Mouse (Mus musculus): ENCODE data around the gene Gsg1l. TPM values are rescaled to one million over a fixed set of nuclear protein-coding genes. Genes with fewer than 3 reads are reported as not detected.
A peak's percentile ranks its signal among the peaks of the same experiment; 100 is the strongest.

The Gsg1l gene
- polyA plus RNA-seq, 1 experiment from 2014 or later = 1.9 TPM

DNA sequence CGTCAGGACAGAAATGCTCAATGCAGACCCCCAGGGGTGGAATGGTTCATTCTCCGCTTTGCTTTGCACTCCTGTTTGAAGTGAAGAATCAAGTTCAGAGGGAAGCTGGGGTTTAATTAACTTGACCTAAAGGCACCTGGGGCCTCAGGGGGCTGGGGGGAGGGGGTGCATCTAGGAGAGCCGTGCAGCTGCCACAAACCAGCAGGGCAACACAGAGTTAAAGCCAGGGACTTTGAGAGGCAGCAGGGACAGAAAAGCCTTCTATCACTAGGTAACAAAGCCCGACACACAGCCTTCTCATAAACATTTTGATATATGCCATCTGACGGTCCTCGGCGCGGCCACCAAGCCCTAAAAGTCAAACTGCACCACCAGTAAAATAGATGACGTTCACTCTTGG, 62.9 kb downstream of the Gsg1l start:
- Histone ChIP-seq H3K9ac (no peak overlapping the region), H3K4me3 (replicated peaks) (no peak overlapping the region), H3K4me1 (peaks cover 17% of the 10 kb centered on the region), H3K36me3 (replicated peaks) (no peaks in the 10 kb centered on the region), H3K27ac (0 out of 2 replicates have a peak overlapping the region, but pooled peaks have one; percentile 37), H3K9me3 (no peaks in the 10 kb centered on the region), H3K27me3 (peaks cover 15% of the 10 kb centered on the region; the same call in 1 of the 2 replicates), H3K4me2 (no peak overlapping the region)
- 28% methylated on average over 9 of the region's 9 CpGs for WGBS
- no peak for ATAC-seq (ENCODE audit: low FRiP score)

DNA sequence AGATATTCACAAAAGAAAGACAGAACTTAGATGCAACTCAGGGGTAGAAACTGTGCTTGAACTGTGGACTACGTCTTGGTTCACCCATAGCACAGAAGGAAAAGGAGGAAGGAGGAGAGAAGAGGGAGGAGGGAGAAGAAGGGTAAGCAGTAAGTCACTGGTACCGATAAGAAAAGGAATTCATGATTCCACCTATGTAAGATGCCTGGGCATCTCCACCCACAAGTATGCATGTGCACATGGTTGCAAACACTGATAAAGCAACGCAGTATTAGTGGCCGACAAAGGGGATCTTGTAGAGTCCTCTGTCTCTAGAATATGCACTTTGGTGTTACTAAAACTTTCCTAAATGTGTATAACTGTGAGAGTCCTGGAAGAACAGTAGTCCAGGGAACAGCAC, 64.8 kb downstream of the Gsg1l start:
- no peak overlapping the region for H3K27ac ChIP-seq
- peaks cover 26% of the 10 kb centered on the region for H3K4me1 ChIP-seq
- 93% methylated on average over 4 of the region's 4 CpGs for WGBS
- peaks cover 28% of the 10 kb centered on the region for H3K27me3 ChIP-seq
- H3K9me3 ChIP-seq = no peaks in the 10 kb centered on the region
- no peak overlapping the region for H3K4me2 ChIP-seq
- H3K4me3 ChIP-seq (replicated peaks) = no peak overlapping the region
- H3K36me3 ChIP-seq (replicated peaks) = no peaks in the 10 kb centered on the region
- ATAC-seq (ENCODE audit: low FRiP score) = no peak
- H3K9ac ChIP-seq = no peak overlapping the region

DNA sequence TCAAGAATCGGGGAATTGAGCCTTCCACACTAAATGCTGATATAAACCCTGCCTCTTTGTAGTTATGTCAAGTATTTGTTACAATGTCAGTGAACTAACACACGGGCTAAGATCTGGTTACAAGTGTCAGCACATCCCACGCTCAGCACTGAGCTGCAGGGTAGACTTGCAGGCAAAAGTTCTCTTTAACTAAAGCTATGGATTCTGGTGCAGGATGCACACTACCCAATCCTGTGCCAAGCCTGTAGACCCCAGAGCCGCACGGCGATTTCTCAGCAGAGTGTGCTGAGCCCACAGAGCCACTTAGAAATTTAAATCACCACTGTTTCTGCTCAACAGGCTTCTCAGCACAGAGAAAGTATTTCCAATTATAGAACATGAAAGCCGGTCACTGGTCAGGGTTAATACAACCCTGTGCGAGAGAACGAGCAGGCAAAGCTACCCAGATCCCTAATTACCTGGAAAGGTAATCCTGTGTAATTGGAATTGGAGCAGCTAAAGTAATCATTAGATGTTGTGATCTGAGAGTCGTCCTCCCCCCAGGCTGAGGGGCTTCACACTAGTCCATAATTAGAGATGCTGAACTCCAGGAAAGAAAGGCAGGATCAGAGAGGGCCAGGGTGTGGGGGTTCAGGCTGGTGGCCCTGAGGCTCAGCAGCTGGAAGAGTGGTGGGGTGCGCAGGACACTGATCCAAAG, 69.7 kb downstream of the Gsg1l start:
- no peaks in the 10 kb centered on the region for H3K36me3 ChIP-seq (replicated peaks)

DNA sequence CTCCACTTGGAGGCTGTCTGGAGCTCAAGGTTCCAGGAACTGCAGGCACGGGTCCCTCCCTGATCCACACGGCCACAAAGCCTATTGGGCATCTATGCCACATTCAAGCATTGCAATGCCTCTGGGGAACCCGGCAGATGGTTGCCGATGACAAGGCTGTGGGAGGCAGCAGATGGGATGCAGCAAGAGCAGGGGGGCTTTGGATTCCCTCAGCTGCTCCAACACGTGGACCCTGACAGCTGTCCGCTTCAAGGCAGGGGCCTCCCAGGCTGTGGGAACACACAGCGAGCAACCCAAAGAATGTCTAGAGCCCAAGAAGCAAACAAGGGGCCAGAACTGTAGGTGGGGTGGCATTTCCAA, 73.4 kb downstream of the Gsg1l start:
- no peak overlapping the region for H3K27ac ChIP-seq
- H3K9me3 ChIP-seq = no peaks in the 10 kb centered on the region
- 71% methylated on average over 7 of the region's 7 CpGs for WGBS
- peaks cover 66% of the 10 kb centered on the region for H3K4me1 ChIP-seq
- H3K27me3 ChIP-seq = peaks cover 49% of the 10 kb centered on the region
- ATAC-seq (ENCODE audit: low FRiP score) = peak; percentile 62
- no peak overlapping the region for H3K4me3 ChIP-seq (replicated peaks)
- no peak overlapping the region for H3K4me2 ChIP-seq
- no peak overlapping the region for H3K9ac ChIP-seq
- H3K36me3 ChIP-seq (replicated peaks) = no peaks in the 10 kb centered on the region

More for the DNA sequence above, 69.7 kb downstream of the Gsg1l start:
- H3K4me1 ChIP-seq = peaks cover 52% of the 10 kb centered on the region
- 16% methylated on average over 11 of the region's 11 CpGs for WGBS
- ATAC-seq (ENCODE audit: low FRiP score) = peak; percentile 51
- H3K27me3 ChIP-seq = peaks cover 51% of the 10 kb centered on the region
- no peak overlapping the region for H3K9ac ChIP-seq
- H3K9me3 ChIP-seq = no peaks in the 10 kb centered on the region
- H3K4me2 ChIP-seq = 0 out of 2 replicates have a peak overlapping the region, but pooled peaks have one; percentile 1
- peak overlapping the region; percentile 69 for H3K27ac ChIP-seq
- no peak overlapping the region for H3K4me3 ChIP-seq (replicated peaks)

DNA sequence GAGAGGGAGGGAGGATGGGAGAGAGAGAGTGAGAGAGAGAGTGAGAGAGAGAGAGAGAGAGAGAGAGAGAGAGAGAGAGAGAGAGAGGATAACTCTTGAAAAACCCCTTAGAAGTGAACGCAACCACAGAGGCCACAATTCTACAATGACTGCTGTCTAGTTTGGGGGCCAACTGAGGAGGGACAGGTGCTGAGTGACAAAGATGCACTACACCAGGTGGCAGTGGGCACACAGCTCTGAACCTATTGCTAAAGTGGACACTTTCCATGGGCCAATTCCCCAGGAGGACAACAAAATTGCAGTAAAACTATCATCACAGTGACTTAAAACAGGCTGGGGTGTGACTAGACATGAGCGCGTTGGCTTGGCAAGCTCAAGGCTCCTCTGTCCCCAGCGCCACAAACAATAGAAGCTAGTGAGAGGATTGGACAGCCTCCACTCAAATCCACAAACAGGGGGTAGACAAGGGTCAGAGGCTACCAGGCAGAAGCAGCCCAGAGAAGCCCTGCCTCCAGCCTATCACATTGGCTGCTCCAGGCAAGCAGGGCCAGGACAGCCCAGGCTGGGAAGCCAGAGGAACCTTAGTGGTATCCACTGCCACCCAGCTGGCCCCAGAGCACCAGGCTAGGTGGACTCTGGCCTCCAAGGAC, 73.9 kb downstream of the Gsg1l start:
- WGBS = 76% methylated on average over 4 of the region's 4 CpGs
- H3K36me3 ChIP-seq (replicated peaks) = no peaks in the 10 kb centered on the region

DNA sequence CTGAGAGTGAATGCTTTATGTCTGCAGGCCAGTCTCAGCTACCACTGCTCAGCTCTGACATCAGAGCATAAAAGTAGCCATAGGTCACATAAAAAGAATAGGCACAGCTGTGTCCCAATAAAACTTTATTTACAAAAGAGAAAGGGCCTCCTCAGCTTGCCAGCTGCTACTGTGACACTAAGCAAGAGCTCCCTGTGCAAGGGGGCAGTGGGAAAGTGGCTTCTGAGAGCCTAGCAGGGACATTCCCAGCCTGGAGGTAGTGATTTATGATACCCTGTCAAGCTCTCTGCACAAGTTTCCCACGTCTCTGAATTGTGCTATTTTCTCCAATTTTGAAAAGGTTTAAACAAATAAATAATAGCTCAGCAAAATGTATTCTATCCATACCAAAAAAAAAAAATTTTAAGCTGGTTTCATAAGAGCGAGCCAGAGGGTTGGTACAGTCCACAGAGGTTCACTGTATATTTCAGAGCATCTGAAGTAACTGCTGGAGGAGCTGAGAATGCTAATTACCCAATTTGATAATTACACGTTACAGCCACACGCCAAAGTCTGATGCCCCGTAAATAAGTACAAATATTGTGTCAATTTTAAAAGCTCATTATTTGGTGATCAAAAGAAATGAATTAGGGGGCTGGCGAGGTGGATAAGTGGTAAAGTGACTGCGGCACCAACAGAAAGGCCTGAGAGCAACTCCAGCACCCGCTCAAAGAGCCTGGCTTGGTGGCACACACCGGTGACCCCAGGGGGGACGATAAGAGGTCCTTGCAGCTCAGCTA, 74.9 kb downstream of the Gsg1l start:
- H3K9ac ChIP-seq = no peak overlapping the region
- H3K4me3 ChIP-seq (replicated peaks) = no peak overlapping the region
- H3K4me2 ChIP-seq = no peak overlapping the region
- peaks cover 51% of the 10 kb centered on the region for H3K27me3 ChIP-seq
- no peaks in the 10 kb centered on the region for H3K36me3 ChIP-seq (replicated peaks)
- WGBS = 45% methylated on average over 10 of the region's 10 CpGs
- no peak for ATAC-seq (ENCODE audit: low FRiP score)
- peaks cover 57% of the 10 kb centered on the region for H3K4me1 ChIP-seq
- no peak overlapping the region for H3K27ac ChIP-seq
- H3K9me3 ChIP-seq = no peaks in the 10 kb centered on the region

More for the DNA sequence above, 73.9 kb downstream of the Gsg1l start:
- no peaks in the 10 kb centered on the region for H3K9me3 ChIP-seq
- no peak overlapping the region for H3K4me3 ChIP-seq (replicated peaks)
- no peak overlapping the region for H3K4me2 ChIP-seq
- peaks cover 50% of the 10 kb centered on the region for H3K27me3 ChIP-seq
- H3K9ac ChIP-seq = no peak overlapping the region
- 0 out of 2 replicates have a peak overlapping the region, but pooled peaks have one; percentile 0 for H3K27ac ChIP-seq
- peaks cover 66% of the 10 kb centered on the region for H3K4me1 ChIP-seq
- peak; percentile 10; the same call in 1 of the 2 replicates for ATAC-seq (ENCODE audit: low FRiP score)

DNA sequence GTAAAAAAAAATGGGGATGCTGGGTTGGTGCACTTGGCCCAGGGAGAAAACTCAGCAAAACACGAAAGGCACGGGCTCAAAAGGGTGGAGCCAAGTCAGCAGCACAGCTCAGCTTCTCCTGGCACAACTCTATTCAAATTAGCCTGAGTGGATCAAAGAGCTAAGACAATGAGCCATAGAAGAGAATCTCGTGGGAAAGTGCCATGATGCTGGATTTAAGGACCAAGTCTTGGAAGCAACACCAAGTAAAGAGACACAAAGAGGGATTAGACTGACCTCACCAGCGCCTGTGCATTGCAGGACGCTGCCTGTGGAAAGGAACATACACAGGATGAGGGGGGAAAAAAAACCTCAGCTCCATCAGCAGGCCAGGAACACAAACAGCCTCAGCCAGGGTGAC, 76.9 kb downstream of the Gsg1l start:
- H3K27me3 ChIP-seq = peaks cover 56% of the 10 kb centered on the region
- no peak overlapping the region for H3K9ac ChIP-seq
- peak; percentile 24 for ATAC-seq (ENCODE audit: low FRiP score)
- no peaks in the 10 kb centered on the region for H3K9me3 ChIP-seq
- no peaks in the 10 kb centered on the region for H3K36me3 ChIP-seq (replicated peaks)
- peaks cover 52% of the 10 kb centered on the region for H3K4me1 ChIP-seq
- H3K4me2 ChIP-seq = no peak overlapping the region
- H3K27ac ChIP-seq = peak overlapping the region; percentile 56
- H3K4me3 ChIP-seq (replicated peaks) = no peak overlapping the region
- 12% methylated on average over 5 of the region's 5 CpGs for WGBS

DNA sequence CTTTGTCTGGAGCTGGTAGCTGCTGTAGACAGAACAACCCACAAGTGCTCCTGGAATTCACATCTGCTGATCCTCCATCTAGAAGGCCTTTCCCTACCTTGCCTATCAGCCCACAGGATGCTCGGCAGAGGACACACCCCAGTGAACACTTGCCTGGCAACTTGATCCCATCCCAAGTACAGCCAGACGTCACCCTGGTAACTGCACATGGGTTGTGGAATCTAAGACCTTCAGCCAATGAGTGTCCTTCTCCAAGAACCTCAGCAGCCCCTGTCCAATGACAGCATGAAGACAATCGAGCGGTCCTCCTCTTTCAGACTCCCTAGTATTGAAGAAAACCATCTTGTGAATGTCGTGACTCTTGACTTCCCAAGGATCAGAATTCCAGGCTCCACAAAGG, 80.5 kb downstream of the Gsg1l start:
- H3K4me2 ChIP-seq = no peak overlapping the region
- ATAC-seq (ENCODE audit: low FRiP score) = no peak
- H3K36me3 ChIP-seq (replicated peaks) = no peaks in the 10 kb centered on the region
- H3K4me3 ChIP-seq (replicated peaks) = no peak overlapping the region
- H3K27ac ChIP-seq = no peak overlapping the region
- H3K27me3 ChIP-seq = peaks cover 54% of the 10 kb centered on the region
- H3K9me3 ChIP-seq = no peaks in the 10 kb centered on the region
- no peak overlapping the region for H3K9ac ChIP-seq
- peaks cover 22% of the 10 kb centered on the region for H3K4me1 ChIP-seq
- 68% methylated on average over 5 of the region's 5 CpGs for WGBS

DNA sequence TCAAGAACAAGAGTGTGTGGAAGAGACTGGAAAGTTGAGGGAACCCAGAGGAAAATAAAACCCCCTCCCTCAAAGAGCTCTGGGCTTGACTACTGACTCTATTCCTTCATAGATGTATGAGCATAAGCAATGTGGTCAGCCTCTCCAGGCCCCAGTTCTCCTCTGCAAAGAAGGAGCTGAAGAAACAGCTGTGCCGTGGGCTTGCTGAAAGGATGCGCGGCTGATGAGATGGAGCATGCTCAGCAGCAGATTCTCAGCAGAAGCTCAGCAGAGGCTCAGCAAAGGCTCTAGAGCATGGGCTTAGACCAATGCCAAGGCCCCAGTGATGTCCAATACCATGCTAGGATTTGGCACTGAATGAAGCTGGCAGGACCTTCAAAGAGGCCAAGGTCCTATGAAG, 82.3 kb downstream of the Gsg1l start:
- WGBS = 95% methylated on average over 3 of the region's 3 CpGs
- ATAC-seq (ENCODE audit: low FRiP score) = no peak
- Histone ChIP-seq H3K27ac (no peak overlapping the region), H3K9me3 (no peaks in the 10 kb centered on the region), H3K27me3 (peaks cover 54% of the 10 kb centered on the region), H3K4me3 (replicated peaks) (no peak overlapping the region), H3K36me3 (replicated peaks) (no peaks in the 10 kb centered on the region), H3K9ac (no peak overlapping the region), H3K4me1 (peaks cover 11% of the 10 kb centered on the region), H3K4me2 (no peak overlapping the region)

DNA sequence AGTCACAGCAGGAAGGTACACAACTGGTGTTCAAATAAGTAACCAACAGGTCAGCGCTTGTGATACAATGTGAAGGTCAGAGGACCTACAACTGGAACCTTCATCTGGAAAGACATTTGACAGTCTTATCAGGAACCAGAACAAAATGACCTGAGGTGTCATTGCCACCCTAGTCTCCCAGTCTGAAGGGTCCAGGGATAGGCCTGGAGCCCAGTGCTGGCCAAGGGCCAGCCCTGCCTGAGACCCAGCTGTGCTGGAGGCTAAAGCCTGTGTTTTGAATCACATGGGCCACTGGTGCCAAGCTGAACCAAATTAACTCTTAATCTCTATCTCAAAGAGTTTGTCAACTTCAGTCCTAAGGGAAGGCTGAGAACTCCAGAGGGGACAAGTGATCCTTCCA, 86.1 kb downstream of the Gsg1l start:
- Histone ChIP-seq H3K4me1 (peaks cover 8% of the 10 kb centered on the region), H3K4me3 (replicated peaks) (no peak overlapping the region), H3K27me3 (peaks cover 20% of the 10 kb centered on the region), H3K36me3 (replicated peaks) (no peaks in the 10 kb centered on the region), H3K9ac (no peak overlapping the region), H3K27ac (no peak overlapping the region), H3K4me2 (no peak overlapping the region), H3K9me3 (no peaks in the 10 kb centered on the region)
- 96% methylated on average over 1 of the region's 1 CpGs for WGBS
- no peak for ATAC-seq (ENCODE audit: low FRiP score)

DNA sequence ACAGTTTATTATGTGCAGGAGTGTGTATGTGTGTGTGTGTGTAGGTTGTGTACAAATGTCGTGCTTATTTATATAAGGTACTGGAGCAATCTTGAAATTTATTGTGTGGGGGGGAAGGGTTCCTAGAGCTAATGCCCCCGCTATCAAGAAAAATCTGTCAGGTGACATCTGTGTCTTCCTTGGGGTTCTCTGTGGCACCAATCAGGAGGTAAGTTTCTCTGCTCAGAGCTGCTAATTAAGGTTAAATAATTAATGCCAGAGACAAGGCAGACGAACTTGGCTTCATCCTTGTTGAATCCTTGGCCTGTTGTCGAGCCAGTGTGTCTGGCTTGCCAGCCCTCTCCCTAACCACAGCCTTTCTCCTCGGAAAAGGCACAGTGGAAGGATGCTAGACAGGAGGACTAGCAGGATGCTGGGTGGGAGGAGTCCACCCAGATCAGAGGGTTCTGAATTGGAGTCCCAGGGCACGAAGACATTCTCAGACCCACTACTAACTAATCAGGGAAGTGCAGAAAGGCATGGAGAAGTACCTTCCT, 89.8 kb downstream of the Gsg1l start:
- no peak overlapping the region for H3K27ac ChIP-seq
- no peaks in the 10 kb centered on the region for H3K36me3 ChIP-seq (replicated peaks)
- peaks cover 14% of the 10 kb centered on the region for H3K4me1 ChIP-seq
- H3K4me3 ChIP-seq (replicated peaks) = no peak overlapping the region
- no peaks in the 10 kb centered on the region for H3K9me3 ChIP-seq
- H3K27me3 ChIP-seq = no peaks in the 10 kb centered on the region
- no peak overlapping the region for H3K4me2 ChIP-seq
- no peak for ATAC-seq (ENCODE audit: low FRiP score)
- no peak overlapping the region for H3K9ac ChIP-seq
- 70% methylated on average over 6 of the region's 6 CpGs for WGBS

DNA sequence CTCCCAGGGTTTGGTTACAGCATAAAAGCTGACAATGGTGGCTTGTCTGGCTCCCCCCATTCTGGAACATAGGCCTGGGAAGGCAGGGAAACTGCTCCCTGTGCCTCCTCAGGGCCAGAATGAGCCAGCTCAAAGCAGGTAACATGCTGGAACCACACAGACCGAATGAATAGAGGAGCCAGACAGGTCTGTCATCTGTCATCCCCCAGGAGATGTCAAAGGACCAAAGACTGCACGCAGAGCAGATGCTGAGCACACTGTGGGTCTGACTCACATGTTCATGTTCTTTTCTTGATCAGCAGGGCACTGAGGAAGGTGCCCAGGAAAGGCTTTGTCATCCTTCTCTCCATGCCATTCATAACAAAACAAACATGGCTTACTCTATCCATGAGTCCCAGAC, 90.4 kb downstream of the Gsg1l start:
- Histone ChIP-seq H3K4me3 (replicated peaks) (no peak overlapping the region), H3K9ac (no peak overlapping the region), H3K36me3 (replicated peaks) (no peaks in the 10 kb centered on the region), H3K9me3 (no peaks in the 10 kb centered on the region), H3K27ac (no peak overlapping the region), H3K27me3 (no peaks in the 10 kb centered on the region), H3K4me2 (no peak overlapping the region), H3K4me1 (peaks cover 14% of the 10 kb centered on the region)
- no peak for ATAC-seq (ENCODE audit: low FRiP score)
- 62% methylated on average over 2 of the region's 2 CpGs for WGBS

All from forebrain, embryonic 12.5 days (tissue).